Mouse (Mus musculus): Measurements from ENCODE around the gene Ctsz.

The Ctsz gene

DNA sequence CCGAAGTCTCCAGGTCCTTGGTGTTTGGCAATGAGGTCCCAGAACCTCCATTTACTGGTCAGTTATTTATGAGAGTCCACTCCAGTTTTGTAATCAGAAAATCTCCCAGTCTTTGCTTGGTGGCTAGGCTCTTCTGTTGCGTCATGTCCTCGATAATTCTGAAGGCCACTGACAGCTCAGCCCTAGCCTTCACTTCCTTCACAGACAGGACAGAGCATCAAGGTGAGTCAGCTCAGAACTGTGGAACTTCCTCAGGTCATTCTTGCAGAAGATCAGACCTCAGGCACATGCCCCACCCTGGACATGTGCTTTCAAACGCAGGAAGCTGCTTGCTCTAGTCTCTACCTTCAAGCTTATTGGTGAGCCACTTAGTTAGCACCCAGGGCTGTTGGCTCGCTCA is 45.5 kb downstream of the Ctsz start:
- DNase-seq (ENCODE audit: low spot score in 2 of 2), result no peak

DNA sequence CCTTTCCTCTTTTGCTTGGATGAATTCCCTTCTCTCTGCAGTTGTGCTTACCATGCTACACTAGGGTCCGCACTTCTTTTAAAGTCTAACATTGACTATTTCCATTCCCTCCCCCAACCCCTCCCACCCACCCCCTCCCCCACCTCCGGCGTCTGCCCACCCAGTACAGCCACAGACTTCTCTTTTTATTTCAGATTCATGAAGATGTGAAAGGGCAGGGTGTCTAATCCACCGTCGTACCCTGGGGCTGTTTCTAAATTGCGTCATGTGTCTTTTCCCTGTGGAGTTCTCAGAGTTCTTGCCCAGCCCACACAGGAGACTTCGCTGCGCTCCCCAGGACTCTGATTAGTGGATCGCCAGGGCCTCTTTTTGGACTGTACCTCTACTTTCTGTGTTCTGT is 46.3 kb downstream of the Ctsz start:
- DNase-seq (ENCODE audit: low spot score in 2 of 2), result no peak

DNA sequence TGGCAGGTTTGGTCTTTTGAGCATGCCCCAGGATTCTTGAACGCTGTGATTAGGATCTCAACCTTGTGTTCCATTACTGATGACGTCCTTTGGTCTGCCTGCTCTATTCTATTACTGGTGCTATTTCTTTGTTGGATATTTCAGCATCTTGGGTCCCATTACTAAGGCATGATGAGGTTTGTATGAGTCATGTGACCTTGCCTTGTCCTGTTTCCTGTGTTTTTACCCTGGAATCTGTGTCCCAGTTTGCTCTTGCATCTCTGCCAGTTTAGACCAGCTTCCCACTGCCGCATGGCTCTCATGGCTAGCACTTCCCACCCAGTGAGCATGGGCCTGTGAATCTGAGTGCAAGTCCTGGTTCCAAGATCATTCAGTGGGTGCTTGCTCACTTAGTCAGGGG is 46.9 kb downstream of the Ctsz start:
- DNase-seq (ENCODE audit: low spot score in 2 of 2), result no peak

DNA sequence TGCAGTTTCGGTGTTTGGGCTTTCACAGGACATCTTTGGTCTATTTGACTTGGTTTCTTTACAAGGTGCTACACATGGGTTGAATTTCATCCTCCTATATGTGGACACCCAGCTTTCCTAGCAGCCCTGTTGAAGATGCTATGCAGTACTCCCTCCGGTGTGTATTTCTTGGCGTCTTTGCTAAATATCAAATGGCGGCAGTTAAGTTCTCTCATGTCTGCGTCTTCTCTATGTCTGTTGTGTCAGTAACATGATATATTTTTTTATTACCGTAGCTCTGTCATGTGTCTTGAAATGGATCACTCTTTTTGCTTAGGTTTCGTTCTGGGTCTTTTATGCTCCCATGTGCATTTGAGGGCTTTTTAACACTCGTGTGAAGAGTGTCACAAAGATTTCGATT is 57.8 kb downstream of the Ctsz start:
- no peak for DNase-seq (ENCODE audit: low spot score in 2 of 2)
